Mouse (Mus musculus) heart, embryonic 16.5 days (tissue): ENCODE data around the gene Ecpas. TPM values are rescaled to one million over a fixed set of nuclear protein-coding genes. Genes with fewer than 3 reads are reported as not detected.

Source experiments
- ATAC-seq: fragments of 200-750 bp; cut with Nextera tagmentation; replicated peaks from 2 replicates; pipeline ENCODE4 v1.8.0; 2017; ENCODE audit warnings: moderate number of reproducible peaks; ENCODE audit not compliant: insufficient read depth, low FRiP score; ENCODE audit errors: extremely low read depth
- H3K27ac ChIP-seq: fragments of 300-500 bp; sonication (generic); 2 replicates; pipeline ENCODE4 v1.5.1; 2014; ENCODE audit warnings: mild to moderate bottlenecking, low read length, control low read depth, moderate library complexity
- H3K27me3 ChIP-seq: fragments of 300-500 bp; sonication (generic); 2 replicates; pipeline ENCODE4 v1.6.1; 2014; ENCODE audit warnings: low read length, mixed read lengths; ENCODE audit not compliant: control insufficient read depth, insufficient read depth
- H3K36me3 ChIP-seq: fragments of 300-500 bp; sonication (generic); 2 replicates; pipeline ENCODE4 v1.6.1; 2014; ENCODE audit not compliant: control insufficient read depth, insufficient read depth
- H3K4me1 ChIP-seq: fragments of 300-500 bp; sonication (generic); 2 replicates; pipeline ENCODE4 v1.6.1; 2014; ENCODE audit warnings: low read length, mixed read lengths; ENCODE audit not compliant: control insufficient read depth, insufficient read depth
- H3K4me2 ChIP-seq: fragments of 300-500 bp; sonication (generic); 2 replicates; pipeline ENCODE4 v1.6.1; 2014; ENCODE audit warnings: low read depth, mild to moderate bottlenecking, control low read depth, low read length
- H3K4me3 ChIP-seq: fragments of 300-500 bp; sonication (generic); 2 replicates; pipeline ENCODE4 v1.5.1; 2014; ENCODE audit warnings: mild to moderate bottlenecking, control low read depth, low read length
- H3K9ac ChIP-seq: fragments of 300-500 bp; sonication (generic); 2 replicates; pipeline ENCODE4 v1.6.1; 2014; ENCODE audit warnings: low read length, control low read depth
- H3K9me3 ChIP-seq: fragments of 300-500 bp; sonication (generic); replicated peaks from 2 replicates; pipeline ENCODE4 v1.6.1; 2016; ENCODE audit warnings: low read length; ENCODE audit not compliant: control insufficient read depth
- WGBS: fragments of 180-500 bp; shearing (Covaris S2); extraction: QIAGEN DNeasy Blood & Tissue Kit; methylation state at CpG from one replicate; pipeline ENCODE4 v1.1.7; 2014; 5-methylcytosine and 5-hydroxymethylcytosine counted together
- polyA plus RNA-seq: library from polyadenylated mRNA; unstranded; fragments of >200 nt; fragmentation: Nextera tagmentation; extraction: Ambion mirVana; gene quantifications from 2 replicates; pipeline ENCODE4 v1.2.1, GENCODE M21; 2015

Gene Ecpas
- polyA plus RNA-seq, 1 experiment from 2014 or later, result 21.2 TPM

DNA sequence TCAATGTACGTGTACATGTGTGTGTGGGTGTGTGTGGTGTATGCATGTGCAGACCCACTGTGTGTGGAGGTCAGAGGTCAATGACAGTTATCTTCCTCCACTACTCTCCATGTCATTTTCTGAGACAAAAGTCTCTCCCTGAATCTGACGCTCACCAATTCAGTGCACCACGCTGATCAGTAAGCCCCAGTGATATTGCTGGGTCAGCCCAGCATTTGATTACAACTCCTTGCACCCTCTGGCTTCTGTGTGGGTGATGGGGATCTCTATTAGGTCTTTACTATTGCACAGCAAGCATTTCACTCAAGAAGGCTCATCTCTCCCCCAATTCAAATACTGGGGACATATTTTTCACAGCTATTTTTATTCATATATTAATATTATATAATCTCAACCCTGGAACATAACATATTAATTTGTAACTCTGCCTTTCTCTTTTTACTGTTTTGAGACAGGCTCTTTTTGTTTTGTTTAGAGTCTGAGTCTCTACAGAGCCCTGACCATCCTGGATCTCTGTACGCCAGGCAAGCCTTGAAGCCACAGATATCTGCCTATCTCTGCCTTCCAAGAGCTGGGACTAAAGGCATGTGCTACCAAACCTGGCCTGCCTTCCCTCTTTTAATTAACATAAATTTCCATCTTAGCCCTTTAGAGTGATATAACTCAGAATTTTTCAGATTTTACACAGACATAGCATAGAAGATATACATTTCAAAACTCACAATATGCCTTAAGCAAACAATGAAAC lies 22.3 kb downstream of the Ecpas start:
- Histone ChIP-seq H3K27ac (no peak overlapping the region), H3K27me3 (no peaks in the 10 kb centered on the region), H3K9me3 (no peaks in the 10 kb centered on the region), H3K9ac (no peak overlapping the region), H3K4me3 (no peak overlapping the region), H3K4me2 (no peak overlapping the region), H3K4me1 (peaks cover 15% of the 10 kb centered on the region), H3K36me3 (no peaks in the 10 kb centered on the region)
- ATAC-seq, result no peak
- 72% methylated on average over 4 of the region's 4 CpGs for WGBS

DNA sequence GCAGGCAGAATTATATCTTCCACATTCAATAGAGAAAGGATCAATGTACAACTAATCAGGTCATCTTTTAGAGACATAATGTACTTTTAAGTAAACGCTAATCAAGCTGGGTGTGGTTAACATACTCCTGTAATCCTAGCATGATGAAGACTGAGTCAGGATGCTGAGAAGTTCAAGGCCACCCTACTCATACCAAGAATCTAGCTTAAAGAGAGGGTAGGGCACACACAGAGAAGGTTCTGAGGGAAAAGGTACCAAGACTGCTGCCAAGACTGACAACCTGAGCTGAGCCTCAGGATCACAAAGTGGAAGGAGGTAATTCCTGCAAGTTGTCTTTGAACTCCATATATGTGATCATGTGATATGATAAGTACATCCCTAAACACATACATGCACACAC lies 24.0 kb downstream of the Ecpas start:
- Histone ChIP-seq H3K4me1 (peaks cover 18% of the 10 kb centered on the region), H3K27ac (no peak overlapping the region), H3K4me2 (no peak overlapping the region), H3K4me3 (no peak overlapping the region), H3K36me3 (no peaks in the 10 kb centered on the region), H3K9me3 (no peaks in the 10 kb centered on the region), H3K27me3 (no peaks in the 10 kb centered on the region), H3K9ac (no peak overlapping the region)
- ATAC-seq, result no peak
- WGBS, result 87% methylated on average over 1 of the region's 1 CpGs

DNA sequence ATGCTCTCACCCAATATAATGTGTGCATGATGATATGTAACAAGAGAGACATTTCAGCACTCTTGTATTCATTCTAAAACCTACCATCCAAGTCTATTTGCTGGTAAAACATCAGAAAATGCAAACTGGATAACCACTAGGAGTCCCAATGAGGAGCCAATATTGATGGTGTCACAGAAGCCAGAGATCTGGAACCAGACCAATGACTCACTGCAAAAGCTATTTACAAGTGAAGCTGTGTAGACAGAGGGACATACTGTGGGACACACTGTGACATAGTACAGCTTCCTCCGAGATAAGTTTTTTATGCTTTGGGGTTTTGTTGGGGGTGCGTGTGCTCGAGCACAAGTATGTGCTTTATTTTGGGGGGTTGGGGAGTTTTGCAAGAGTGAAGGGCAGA lies 24.9 kb downstream of the Ecpas start:
- peaks cover 16% of the 10 kb centered on the region for H3K4me1 ChIP-seq
- H3K27me3 ChIP-seq, result no peaks in the 10 kb centered on the region
- no peaks in the 10 kb centered on the region for H3K9me3 ChIP-seq
- H3K4me2 ChIP-seq, result no peak overlapping the region
- no peak overlapping the region for H3K9ac ChIP-seq
- 52% methylated on average over 3 of the region's 3 CpGs for WGBS
- no peak overlapping the region for H3K4me3 ChIP-seq
- H3K36me3 ChIP-seq, result no peaks in the 10 kb centered on the region
- no peak overlapping the region for H3K27ac ChIP-seq
- no peak for ATAC-seq

DNA sequence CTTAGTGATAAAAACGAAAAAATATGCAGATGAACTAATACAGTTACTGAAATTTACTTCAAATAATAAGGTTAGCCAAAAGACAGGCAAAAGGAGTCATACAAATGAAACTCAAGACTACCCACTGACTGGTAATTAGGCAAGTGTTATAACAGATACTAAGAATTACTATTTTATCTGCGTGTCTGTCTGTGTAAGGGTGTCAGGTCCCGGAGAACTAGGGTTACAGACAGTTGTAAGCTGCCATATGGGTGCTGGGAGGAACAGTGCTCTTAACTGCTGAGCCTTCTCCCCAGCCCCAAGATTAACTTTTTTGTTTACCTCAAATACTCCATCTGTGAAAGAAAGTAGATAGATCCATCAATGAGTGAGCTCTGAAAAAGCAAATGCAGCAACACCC lies 25.8 kb downstream of the Ecpas start:
- H3K4me3 ChIP-seq, result no peak overlapping the region
- 75% methylated on average over 3 of the region's 3 CpGs for WGBS

DNA sequence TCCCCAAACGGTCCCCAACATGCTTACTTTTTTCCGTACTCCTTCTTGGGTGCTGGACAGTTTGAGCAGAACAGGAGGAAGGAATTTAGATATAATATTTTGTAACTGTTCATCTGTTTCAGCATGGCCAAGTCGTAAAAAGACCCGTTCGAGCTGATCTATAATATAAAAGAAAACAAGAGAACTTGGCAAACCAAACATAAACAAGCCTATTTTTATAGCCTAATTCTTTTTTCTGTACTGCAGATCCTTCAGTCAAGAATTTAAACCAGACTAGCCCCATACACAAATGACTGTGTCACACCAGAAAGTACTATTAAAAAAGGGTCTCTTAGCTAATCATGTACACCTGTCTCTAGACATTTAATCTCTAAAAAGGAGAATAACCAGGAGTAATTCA lies 27.2 kb downstream of the Ecpas start:
- Histone ChIP-seq H3K27ac (no peak overlapping the region), H3K27me3 (no peaks in the 10 kb centered on the region), H3K9ac (no peak overlapping the region), H3K9me3 (no peaks in the 10 kb centered on the region), H3K4me2 (no peak overlapping the region), H3K36me3 (peaks cover 3% of the 10 kb centered on the region; the same call in 1 of the 2 replicates), H3K4me1 (peaks cover 7% of the 10 kb centered on the region), H3K4me3 (no peak overlapping the region)
- 80% methylated on average over 5 of the region's 5 CpGs for WGBS
- ATAC-seq, result no peak

More for the DNA sequence above, 25.8 kb downstream of the Ecpas start:
- ATAC-seq, result no peak
- no peaks in the 10 kb centered on the region for H3K27me3 ChIP-seq
- H3K36me3 ChIP-seq, result peaks cover 2% of the 10 kb centered on the region; the same call in 1 of the 2 replicates
- H3K27ac ChIP-seq, result no peak overlapping the region
- H3K9me3 ChIP-seq, result no peaks in the 10 kb centered on the region
- H3K4me1 ChIP-seq, result peaks cover 16% of the 10 kb centered on the region
- no peak overlapping the region for H3K9ac ChIP-seq
- H3K4me2 ChIP-seq, result no peak overlapping the region

DNA sequence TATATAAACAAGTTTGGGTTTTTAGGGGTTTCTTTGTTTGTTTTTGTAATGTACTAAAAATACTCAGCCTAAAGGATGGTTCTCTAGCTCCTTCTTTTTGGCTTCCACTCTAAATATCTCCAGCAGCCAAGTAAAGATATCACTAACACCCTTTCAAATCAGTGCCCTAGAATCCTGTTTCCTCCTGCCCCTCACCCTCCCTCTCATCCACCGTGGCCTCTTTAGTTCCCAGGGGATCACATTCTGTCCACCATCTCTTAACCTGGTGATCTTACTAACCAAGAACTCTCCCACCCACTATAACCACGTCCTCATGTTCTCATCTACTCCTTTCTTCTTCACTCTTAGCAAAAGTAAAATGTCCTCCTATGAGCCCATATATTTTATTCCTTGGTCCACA lies 28.7 kb downstream of the Ecpas start:
- peaks cover 3% of the 10 kb centered on the region; the same call in 1 of the 2 replicates for H3K36me3 ChIP-seq
- no peak overlapping the region for H3K4me3 ChIP-seq
- peaks cover 7% of the 10 kb centered on the region for H3K4me1 ChIP-seq
- no peak overlapping the region for H3K27ac ChIP-seq
- H3K27me3 ChIP-seq, result no peaks in the 10 kb centered on the region
- no peak overlapping the region for H3K4me2 ChIP-seq
- H3K9me3 ChIP-seq, result no peaks in the 10 kb centered on the region
- no peak overlapping the region for H3K9ac ChIP-seq
- no peak for ATAC-seq
- 45% methylated on average over 2 of the region's 2 CpGs for WGBS

DNA sequence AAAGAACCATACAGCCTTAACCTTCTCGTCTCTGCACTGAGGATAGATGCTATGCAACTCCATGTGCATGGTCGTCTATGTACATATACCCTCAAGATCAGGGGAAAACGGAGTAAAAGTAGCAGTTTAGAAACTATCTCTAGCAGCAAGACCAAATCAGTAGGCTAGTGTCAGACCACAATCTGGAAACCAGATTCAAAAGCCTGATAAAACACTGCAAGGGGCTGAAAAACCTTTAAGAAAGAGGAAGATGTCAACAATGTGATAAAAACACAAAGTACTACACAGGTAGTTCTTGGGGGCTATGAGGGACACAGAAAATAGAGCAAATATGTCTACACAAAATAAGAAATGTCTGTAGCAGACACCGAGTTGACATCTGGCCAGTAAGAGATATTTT lies 38.2 kb downstream of the Ecpas start:
- Histone ChIP-seq H3K9me3 (no peaks in the 10 kb centered on the region), H3K27ac (no peak overlapping the region), H3K4me2 (no peak overlapping the region), H3K27me3 (no peaks in the 10 kb centered on the region), H3K4me1 (no peaks in the 10 kb centered on the region), H3K4me3 (no peak overlapping the region), H3K36me3 (peaks cover 11% of the 10 kb centered on the region), H3K9ac (no peak overlapping the region)
- WGBS, result 85% methylated on average over 4 of the region's 4 CpGs
- no peak for ATAC-seq

DNA sequence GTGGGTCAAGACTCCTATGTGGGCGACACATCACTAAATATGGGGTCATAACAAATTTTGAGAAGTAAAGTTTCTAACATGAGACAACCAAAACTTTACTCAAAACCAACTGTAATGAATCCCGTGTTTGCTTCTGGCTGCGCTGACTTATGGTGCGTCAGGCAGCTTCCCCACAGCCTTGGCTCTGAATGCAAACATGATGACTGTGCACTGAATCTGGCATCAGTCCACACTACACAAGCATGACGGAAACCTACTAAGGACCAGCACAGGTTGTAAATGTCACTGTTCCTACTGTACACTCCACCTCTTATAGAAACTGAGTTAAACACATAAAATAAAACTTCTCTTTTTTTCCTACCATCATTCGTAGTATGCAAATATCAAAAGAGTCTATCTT lies 45.3 kb downstream of the Ecpas start:
- 84% methylated on average over 6 of the region's 6 CpGs for WGBS
- no peak for ATAC-seq
- Histone ChIP-seq H3K4me1 (no peaks in the 10 kb centered on the region), H3K36me3 (peaks cover 9% of the 10 kb centered on the region), H3K27ac (no peak overlapping the region), H3K4me3 (no peak overlapping the region), H3K27me3 (no peaks in the 10 kb centered on the region), H3K9ac (no peak overlapping the region), H3K4me2 (no peak overlapping the region), H3K9me3 (no peaks in the 10 kb centered on the region)

DNA sequence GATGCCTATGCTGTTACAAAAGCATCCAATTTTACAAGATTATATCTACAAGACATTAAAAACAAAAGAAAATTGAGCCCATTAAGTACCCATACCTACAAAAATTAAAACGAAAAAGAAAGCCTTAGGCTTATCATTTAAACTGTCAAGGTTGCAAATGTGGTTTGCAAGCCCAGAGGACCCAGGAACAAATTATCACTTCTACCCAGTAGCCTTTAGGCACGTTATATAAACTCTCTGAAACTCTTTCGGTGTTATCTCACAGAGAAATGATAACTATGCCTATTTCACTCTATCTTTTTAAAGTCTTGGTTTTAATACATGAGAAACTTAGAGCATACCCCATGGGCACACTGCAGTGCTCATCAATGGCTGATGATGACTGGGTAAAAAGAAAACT lies 79.6 kb downstream of the Ecpas start:
- Histone ChIP-seq H3K36me3 (peaks cover 23% of the 10 kb centered on the region), H3K9ac (no peak overlapping the region), H3K4me3 (no peak overlapping the region), H3K27me3 (no peaks in the 10 kb centered on the region), H3K9me3 (no peaks in the 10 kb centered on the region), H3K4me1 (no peaks in the 10 kb centered on the region), H3K27ac (no peak overlapping the region), H3K4me2 (no peak overlapping the region)
- ATAC-seq, result no peak
- WGBS, result 59% methylated on average over 3 of the region's 3 CpGs
